Comparison of ENCODE assay signal across 12 mouse cellular contexts in genomic region chr7:40766142-40766541, GRCm38 (mm10).
"Had no signal": no experiment of that assay in that cellular context is flagged by ENCODE, and none has a peak within 500 bp of the region (broad histone marks: within the 10 kb centered on the region; RNA-seq: fewer than 3 reads in every experiment).

No protein-coding gene starts in this region.

- H3K9ac ChIP-seq: liver, embryonic 15.5 days; neural tube, embryonic 12.5 days had no signal

- H3K4me1 ChIP-seq: limb, embryonic 10.5 days; liver, embryonic 15.5 days had no signal

- H3K36me3 ChIP-seq: limb, embryonic 10.5 days; liver, embryonic 15.5 days; neural tube, embryonic 12.5 days had no signal

- ATAC-seq: lung, postnatal 0 days had no signal

- H3K27ac ChIP-seq: limb, embryonic 10.5 days; liver, embryonic 15.5 days; neural tube, embryonic 12.5 days had no signal

- H3K4me3 ChIP-seq: limb, embryonic 10.5 days; liver, embryonic 15.5 days; neural tube, embryonic 12.5 days had no signal

- H3K9me3 ChIP-seq: limb, embryonic 10.5 days; liver, embryonic 15.5 days; neural tube, embryonic 12.5 days had no signal

- DNase-seq: kidney, adult 18-20 months; kidney, postnatal 10 days; lung, adult 2 months; lung, postnatal 36 days; right cerebral cortex, postnatal 25 days; thymus, adult 18-20 months; thymus, postnatal 14 days had no signal

- H3K4me2 ChIP-seq: liver, embryonic 11.5 days; liver, embryonic 15.5 days; neural tube, embryonic 12.5 days had no signal

- H3K27me3 ChIP-seq: liver, embryonic 15.5 days; neural tube, embryonic 12.5 days had no signal
